Comparison of ENCODE assay signal across 9 mouse cellular contexts in genomic region chr11:96937549-96938425, GRCm38 (mm10). TPM values are rescaled to one million over a fixed set of nuclear protein-coding genes. Genes with fewer than 3 reads are reported as not detected.
DNase-seq lines count a peak whose midpoint lies in the region; ATAC-seq and TF ChIP-seq lines count a peak whose summit lies in the region.
"Had no signal": no experiment of that assay in that cellular context is flagged by ENCODE, and none has a peak within 500 bp of the region (broad histone marks: within the 10 kb centered on the region; RNA-seq: fewer than 3 reads in every experiment).

No protein-coding gene starts in this region.

- no peak for ATAC-seq in midbrain, embryonic 14.5 days (ENCODE audit: low FRiP score, low TSS enrichment)
- no peak for ATAC-seq in midbrain, embryonic 15.5 days (replicated peaks)
- peak; percentile 75 for ATAC-seq in kidney, embryonic 15.5 days (replicated peaks; ENCODE audit: low FRiP score)

- no peaks in the 10 kb centered on the region for H3K27me3 ChIP-seq in midbrain, embryonic 14.5 days (ENCODE audit: control insufficient read depth, insufficient read depth, low read length)
- no peaks in the 10 kb centered on the region; the same call in 1 of the 2 replicates for H3K27me3 ChIP-seq in midbrain, embryonic 15.5 days (replicated peaks)
- H3K27me3 ChIP-seq in kidney, embryonic 15.5 days = no peaks in the 10 kb centered on the region
- H3K27me3 ChIP-seq in testis, adult 2 months (ENCODE audit: control insufficient read depth, insufficient read depth, low read length) = no peaks in the 10 kb centered on the region
- H3K27me3 ChIP-seq: embryonic facial prominence, embryonic 13.5 days had no signal

- peak; percentile 60 for DNase-seq in midbrain, embryonic 14.5 days
- peak; percentile 85 to 88 for DNase-seq in adrenal gland, postnatal 36 days
- peak; percentile 58 for DNase-seq in gastrocnemius, postnatal 10 days
- DNase-seq in lung, postnatal 36 days = peak; percentile 85
- no peak for DNase-seq in right cerebral cortex, postnatal 25 days

- WGBS in midbrain, embryonic 14.5 days = 53% methylated on average over 10 of the region's 10 CpGs
- WGBS in midbrain, embryonic 15.5 days = 57% methylated on average over 10 of the region's 10 CpGs
- 39% methylated on average over 10 of the region's 10 CpGs for WGBS in kidney, embryonic 15.5 days

- H3K36me3 ChIP-seq in midbrain, embryonic 14.5 days (ENCODE audit: control insufficient read depth, insufficient read depth, low read length) = no peaks in the 10 kb centered on the region
- no peaks in the 10 kb centered on the region for H3K36me3 ChIP-seq in midbrain, embryonic 15.5 days (replicated peaks)
- peaks cover 5% of the 10 kb centered on the region for H3K36me3 ChIP-seq in kidney, embryonic 15.5 days
- H3K36me3 ChIP-seq in testis, adult 2 months (ENCODE audit: control insufficient read depth, insufficient read depth, low read length) = no peaks in the 10 kb centered on the region
- H3K36me3 ChIP-seq: embryonic facial prominence, embryonic 13.5 days had no signal

- TF ChIP-seq CTCF in testis, adult 2 months (IDR thresholded peaks at IDR 0.05; ENCODE audit: control insufficient read depth, insufficient read depth, insufficient replicate concordance, low read depth, low read length) = peak; percentile 59; the same call in 1 of the 2 replicates

- H3K4me1 ChIP-seq in midbrain, embryonic 14.5 days (ENCODE audit: control insufficient read depth, insufficient read depth, low read length) = no peaks in the 10 kb centered on the region
- no peaks in the 10 kb centered on the region for H3K4me1 ChIP-seq in midbrain, embryonic 15.5 days
- H3K4me1 ChIP-seq in kidney, embryonic 15.5 days = peaks cover 36% of the 10 kb centered on the region
- peaks cover 21% of the 10 kb centered on the region for H3K4me1 ChIP-seq in testis, adult 2 months (ENCODE audit: control insufficient read depth, insufficient read depth, low read length)

- H3K27ac ChIP-seq in midbrain, embryonic 14.5 days (replicated peaks; ENCODE audit: low read depth, low read length) = no peak overlapping the region
- no peak overlapping the region for H3K27ac ChIP-seq in midbrain, embryonic 15.5 days
- peak overlapping the region; percentile 83 for H3K27ac ChIP-seq in kidney, embryonic 15.5 days
- peak overlapping the region; percentile 76 for H3K27ac ChIP-seq in testis, adult 2 months (ENCODE audit: control insufficient read depth, insufficient read depth, low read depth, low read length)
- H3K27ac ChIP-seq: embryonic facial prominence, embryonic 13.5 days had no signal

- no peak overlapping the region for H3K9ac ChIP-seq in midbrain, embryonic 14.5 days (replicated peaks; ENCODE audit: low read length)
- H3K9ac ChIP-seq in midbrain, embryonic 15.5 days = no peak overlapping the region
- no peak overlapping the region for H3K9ac ChIP-seq in kidney, embryonic 15.5 days
- H3K9ac ChIP-seq: embryonic facial prominence, embryonic 13.5 days had no signal

- no peak overlapping the region for H3K4me3 ChIP-seq in midbrain, embryonic 14.5 days (replicated peaks; ENCODE audit: low read depth, low read length)
- H3K4me3 ChIP-seq in midbrain, embryonic 15.5 days = no peak overlapping the region
- no peak overlapping the region for H3K4me3 ChIP-seq in kidney, embryonic 15.5 days (replicated peaks)
- no peak overlapping the region for H3K4me3 ChIP-seq in testis, adult 2 months (ENCODE audit: control insufficient read depth, low read depth, low read length)
- H3K4me3 ChIP-seq: embryonic facial prominence, embryonic 13.5 days had no signal

- no peaks in the 10 kb centered on the region for H3K9me3 ChIP-seq in midbrain, embryonic 14.5 days (ENCODE audit: control insufficient read depth, low read length)
- H3K9me3 ChIP-seq in midbrain, embryonic 15.5 days = no peaks in the 10 kb centered on the region
- H3K9me3 ChIP-seq in kidney, embryonic 15.5 days (replicated peaks) = no peaks in the 10 kb centered on the region
- H3K9me3 ChIP-seq: embryonic facial prominence, embryonic 13.5 days had no signal

- TF ChIP-seq POLR2A in testis, adult 2 months (IDR thresholded peaks at IDR 0.05; ENCODE audit: control insufficient read depth, low read depth, low read length) = no peak

- H3K4me2 ChIP-seq in midbrain, embryonic 14.5 days (ENCODE audit: low read length) = no peak overlapping the region
- H3K4me2 ChIP-seq in midbrain, embryonic 15.5 days = no peak overlapping the region
- no peak overlapping the region for H3K4me2 ChIP-seq in kidney, embryonic 15.5 days
- H3K4me2 ChIP-seq: embryonic facial prominence, embryonic 13.5 days had no signal

RNA-seq across cellular contexts. Expression of gene Pnpo, which starts 6.0 kb away (rescaled TPM):
- polyA plus RNA-seq in midbrain, embryonic 14.5 days (2014; fragmentation: Nextera tagmentation; extraction: Ambion mirVana) = 18.9 and 20.9 TPM in 2 replicates
- polyA plus RNA-seq in midbrain, embryonic 15.5 days (2015; fragmentation: Nextera tagmentation; extraction: Ambion mirVana) = 28.7 and 29.7 TPM in 2 replicates
- 10 to 100 TPM; 29.6 to 34.2 TPM for total RNA-seq in adrenal gland, postnatal 36 days (2021)
- total RNA-seq in gastrocnemius, postnatal 10 days (2021) = 1 to 10 TPM; 8.4 to 9.4 TPM
- 34.3 and 42.6 TPM in 2 replicates for polyA plus RNA-seq in kidney, embryonic 15.5 days (2015; fragmentation: Nextera tagmentation; extraction: Ambion mirVana)
- polyA plus RNA-seq in testis, adult 2 months (2012; rRNA removed) = 3.8 and 5.4 TPM in 2 replicates

RNA-seq across cellular contexts. Expression of gene Prr15l, which starts 9.9 kb away (rescaled TPM):
- 0.16 and 0.24 TPM in 2 replicates for polyA plus RNA-seq in midbrain, embryonic 14.5 days (2014; fragmentation: Nextera tagmentation; extraction: Ambion mirVana)
- polyA plus RNA-seq in midbrain, embryonic 15.5 days (2015; fragmentation: Nextera tagmentation; extraction: Ambion mirVana) = 0.17 and 0.30 TPM in 2 replicates
- under 1 TPM; 0.16 to 0.66 TPM for total RNA-seq in adrenal gland, postnatal 36 days (2021)
- total RNA-seq in gastrocnemius, postnatal 10 days (2021) = not detected
- 37.6 and 38.7 TPM in 2 replicates for polyA plus RNA-seq in kidney, embryonic 15.5 days (2015; fragmentation: Nextera tagmentation; extraction: Ambion mirVana)
- polyA plus RNA-seq in testis, adult 2 months (2012; rRNA removed) = 2.1 and 4.0 TPM in 2 replicates

RNA-seq across cellular contexts. Expression of gene Cdk5rap3, which starts 21.5 kb away (rescaled TPM):
- 85.2 and 90.2 TPM in 2 replicates for polyA plus RNA-seq in midbrain, embryonic 14.5 days (2014; fragmentation: Nextera tagmentation; extraction: Ambion mirVana)
- polyA plus RNA-seq in midbrain, embryonic 15.5 days (2015; fragmentation: Nextera tagmentation; extraction: Ambion mirVana) = 88.2 and 91.7 TPM in 2 replicates
- 10 to 100 TPM; 44.1 to 58.8 TPM for total RNA-seq in adrenal gland, postnatal 36 days (2021)
- total RNA-seq in gastrocnemius, postnatal 10 days (2021) = 10 to 100 TPM; 30.0 to 39.3 TPM
- 78.9 and 79.5 TPM in 2 replicates for polyA plus RNA-seq in kidney, embryonic 15.5 days (2015; fragmentation: Nextera tagmentation; extraction: Ambion mirVana)
- 75.0 and 77.8 TPM in 2 replicates for polyA plus RNA-seq in testis, adult 2 months (2012; rRNA removed)

RNA-seq across cellular contexts. Expression of gene Sp2, which starts 45.0 kb away (rescaled TPM):
- polyA plus RNA-seq in midbrain, embryonic 14.5 days (2014; fragmentation: Nextera tagmentation; extraction: Ambion mirVana) = 12.3 and 17.2 TPM in 2 replicates
- 16.2 and 17.3 TPM in 2 replicates for polyA plus RNA-seq in midbrain, embryonic 15.5 days (2015; fragmentation: Nextera tagmentation; extraction: Ambion mirVana)
- total RNA-seq in adrenal gland, postnatal 36 days (2021) = 10 to 100 TPM; 14.5 to 16.6 TPM
- total RNA-seq in gastrocnemius, postnatal 10 days (2021) = 10 to 100 TPM; 15.2 to 15.9 TPM
- 19.9 and 22.7 TPM in 2 replicates for polyA plus RNA-seq in kidney, embryonic 15.5 days (2015; fragmentation: Nextera tagmentation; extraction: Ambion mirVana)
- 16.4 and 17.9 TPM in 2 replicates for polyA plus RNA-seq in testis, adult 2 months (2012; rRNA removed)

Comparison
In these comparisons a context has a peak if more than half of its experiments do, and no peak if none do; other contexts are left out.
1. H3K27ac ChIP-seq: peak in kidney, embryonic 15.5 days (single experiment) and testis, adult 2 months (single experiment); none in midbrain, embryonic 14.5 days (single experiment) and midbrain, embryonic 15.5 days (single experiment).